Mouse (Mus musculus) neutrophil, adult 5-6 weeks (primary cell): Measurements from ENCODE around the gene Hypk. TPM values are rescaled to one million over a fixed set of nuclear protein-coding genes. Genes with fewer than 3 reads are reported as not detected.
"Not testable (repeated sequence)": the region's sequence is repeated elsewhere in the genome, so short reads cannot be mapped to it uniquely, and the experiment has no call there.

Experiments used
- ATAC-seq: fragments of 151-379, 151-347 bp; 2 replicates; pipeline ENCODE4 v1.8.0; 2017; ENCODE audit warnings: mild to moderate bottlenecking, moderate TSS enrichment; ENCODE audit not compliant: insufficient number of reproducible peaks, poor library complexity, low FRiP score, severe bottlenecking; ENCODE audit errors: extremely low read depth
- total RNA-seq: library from RNA; stranded (forward); fragments of 200-1000 nt; gene quantifications from 2 replicates; pipeline ENCODE4 v1.2.3, GENCODE M21; 2017

Gene Hypk
- total RNA-seq, 1 experiment from 2014 or later, result 98.5 TPM

DNA sequence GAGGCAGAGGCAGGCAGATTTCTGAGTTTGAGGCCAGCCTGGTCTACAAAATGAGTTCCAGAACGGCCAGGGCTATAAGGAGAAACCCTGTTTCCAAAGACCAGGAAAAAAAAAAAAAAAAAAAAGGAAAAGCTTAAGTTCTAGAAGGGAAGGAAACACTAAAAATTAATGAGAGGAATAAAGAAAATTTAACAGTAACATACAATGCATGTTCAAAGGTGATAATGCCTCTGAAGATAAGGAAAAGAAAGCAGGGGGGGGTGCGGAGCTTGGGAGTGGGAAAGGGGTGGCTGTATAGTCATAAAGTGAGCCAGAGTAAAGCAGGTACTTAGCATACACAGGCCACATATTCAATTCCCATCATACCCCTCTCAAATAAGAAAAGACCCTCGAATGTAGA, 8.0 kb upstream of the Hypk start:
- ATAC-seq, result no peak

DNA sequence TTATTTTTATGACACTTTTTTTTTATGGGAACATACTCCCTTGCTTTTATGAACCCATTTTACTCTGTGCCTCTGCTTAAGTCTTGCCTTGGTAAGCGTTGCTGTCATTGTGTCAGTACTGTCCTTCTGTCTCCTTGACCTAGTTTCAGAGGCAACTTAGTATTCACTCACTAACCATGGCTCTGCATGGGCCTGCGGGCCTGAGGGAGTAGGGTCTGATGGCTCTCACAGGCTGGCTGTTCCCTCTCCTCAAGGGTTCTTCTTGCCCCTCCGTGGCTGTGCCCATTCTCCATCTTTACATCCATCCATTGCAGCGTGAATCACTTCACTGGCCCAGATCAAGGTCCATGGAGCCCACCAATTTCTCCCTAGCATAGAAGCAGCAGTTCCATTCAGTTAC, 6.6 kb upstream of the Hypk start:
- no peak for ATAC-seq

DNA sequence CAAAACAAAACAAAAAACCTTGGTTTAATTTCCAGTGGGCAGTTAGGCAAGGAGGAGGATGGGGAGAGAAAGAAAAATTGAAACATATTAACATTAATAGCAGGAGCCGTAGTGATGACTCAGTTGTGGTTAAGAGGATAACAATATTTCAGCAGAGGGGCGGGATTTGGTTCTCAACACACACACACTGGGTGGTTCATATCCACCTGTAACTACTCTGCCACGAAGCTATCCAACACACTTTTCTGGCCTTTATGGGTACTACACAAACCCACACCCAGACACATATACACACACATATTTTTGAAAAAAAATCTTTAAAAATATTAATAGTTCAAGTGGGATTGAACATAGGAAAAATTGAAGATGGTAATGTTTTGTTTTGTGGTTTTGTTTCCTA, 6.1 kb upstream of the Hypk start:
- ATAC-seq, result no peak

DNA sequence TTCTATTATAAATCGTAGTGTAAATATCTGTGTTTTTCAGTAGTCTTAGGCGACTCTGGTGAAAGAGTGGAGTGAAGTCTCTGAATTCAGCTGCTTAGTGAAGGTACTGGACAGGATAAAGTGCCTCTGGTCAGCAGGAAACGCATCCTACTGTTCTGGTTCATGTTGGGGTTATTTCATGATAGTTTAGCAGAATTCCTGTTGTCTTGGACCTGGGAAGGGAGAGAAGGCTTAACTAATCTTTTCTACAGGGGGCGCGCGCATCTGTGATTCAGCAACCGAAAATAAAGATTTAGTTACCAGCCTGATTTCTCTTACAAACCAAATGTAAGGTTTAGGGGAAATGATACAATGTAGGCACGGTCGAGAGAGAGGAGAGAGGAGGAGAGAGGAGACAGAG, 5.0 kb upstream of the Hypk start:
- no peak for ATAC-seq

DNA sequence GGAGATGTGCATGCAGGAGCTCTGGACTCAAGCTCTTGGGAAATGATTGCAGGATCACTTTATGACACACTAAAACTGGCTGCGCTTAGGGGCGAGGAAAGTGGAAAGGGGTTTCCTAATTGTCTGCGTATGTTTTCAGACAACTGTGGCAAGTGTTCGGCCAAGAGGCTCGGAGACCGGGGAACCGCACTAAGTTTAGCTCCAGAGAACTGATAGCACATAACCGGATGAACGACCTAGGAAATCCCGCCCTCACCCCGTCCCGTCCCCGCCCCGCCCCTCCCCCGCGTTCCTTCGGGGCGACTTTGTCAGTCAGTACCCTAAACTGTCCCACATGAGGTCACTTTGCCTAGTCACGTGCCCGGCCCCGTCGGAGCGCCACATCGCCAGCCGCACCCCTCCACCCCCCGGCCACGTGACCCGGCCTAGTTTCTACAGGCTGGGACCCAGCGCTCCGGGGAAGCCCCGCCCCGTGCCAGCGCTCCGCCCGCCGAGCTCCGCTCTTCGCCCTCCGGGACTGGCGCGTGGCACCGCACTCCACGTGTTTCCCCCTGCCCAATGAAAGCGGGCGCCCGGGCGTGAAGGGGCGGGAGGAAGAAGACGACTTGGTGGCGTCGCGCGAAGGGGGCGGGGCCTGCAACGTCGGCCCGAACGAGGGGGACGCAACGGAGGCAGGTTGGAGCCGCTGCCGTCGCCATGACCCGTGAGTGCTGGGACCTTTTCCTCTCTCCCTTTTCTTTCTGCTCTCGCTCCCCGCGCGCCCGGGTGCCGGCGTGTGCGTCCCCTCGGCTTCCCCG, 4.2 kb upstream of the Hypk start, which contains the start of gene Serf2:
Serf2 (plus strand) TSS at position 457 of the 797 bp plus-strand sequence.
- peak; percentile 90 for ATAC-seq

DNA sequence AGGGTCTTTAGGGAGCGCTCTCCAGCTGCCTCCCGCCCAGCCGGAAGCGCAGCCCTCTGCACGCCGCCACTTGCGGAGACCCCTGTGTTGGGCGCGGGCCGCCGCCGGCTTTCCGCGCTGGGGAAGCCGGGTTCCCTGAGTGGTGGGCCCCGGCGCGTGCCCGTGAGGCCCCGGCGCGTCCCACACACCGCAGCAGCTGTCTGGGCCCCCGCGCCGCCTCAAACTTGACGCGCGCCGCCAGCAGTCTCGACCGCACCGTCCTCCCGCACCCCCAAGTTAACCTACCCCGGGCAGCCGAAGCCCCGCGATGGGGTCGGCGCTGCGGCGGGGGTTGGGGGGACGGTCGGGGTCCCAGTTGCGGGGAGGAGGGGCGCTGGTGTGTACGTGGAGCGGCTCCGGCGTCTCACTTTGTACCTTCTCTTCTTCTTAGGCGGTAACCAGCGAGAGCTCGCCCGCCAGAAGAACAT, 3.5 kb upstream of the Hypk start:
- no peak for ATAC-seq

DNA sequence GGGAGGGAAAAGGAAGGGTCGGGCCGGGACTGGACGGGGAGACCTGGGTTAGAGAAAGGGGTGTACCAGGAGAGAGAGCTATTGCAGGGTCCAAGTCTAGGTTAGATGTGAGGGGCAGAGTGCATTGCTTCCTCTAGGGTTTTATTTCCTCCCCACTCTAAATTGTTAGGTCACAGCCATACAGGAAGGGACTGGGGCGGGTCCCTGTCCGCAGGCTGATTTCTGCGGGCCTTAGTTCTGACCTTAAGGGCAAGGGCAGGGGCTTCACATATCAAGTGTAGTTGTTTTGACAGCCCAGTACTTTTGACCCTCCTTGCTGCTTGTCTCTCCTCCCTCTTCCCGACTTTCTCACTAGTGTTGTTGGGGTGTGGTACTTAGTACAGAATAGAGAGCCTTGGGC, 3.0 kb upstream of the Hypk start:
- ATAC-seq, result no peak

DNA sequence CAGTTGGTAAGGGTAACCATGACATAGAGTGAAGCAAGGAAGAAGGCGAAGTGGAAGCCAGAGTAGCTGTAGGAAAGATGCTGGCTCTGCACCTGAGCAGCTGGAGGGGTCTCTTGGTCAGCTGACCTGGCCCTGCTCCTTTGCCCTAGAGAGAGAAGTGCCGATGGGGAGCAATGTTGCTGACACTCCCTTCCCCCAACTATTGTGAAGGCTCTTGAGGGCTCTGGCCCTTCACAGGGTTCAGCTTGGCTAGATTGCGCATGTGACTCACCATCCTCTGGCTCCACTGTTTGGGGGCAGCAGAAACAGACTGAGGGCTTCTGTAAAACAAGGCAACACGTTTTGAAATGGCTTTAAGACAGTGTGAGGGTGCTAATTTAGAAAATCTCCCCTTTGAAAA, 729 bp upstream of the Hypk start:
- no peak for ATAC-seq

DNA sequence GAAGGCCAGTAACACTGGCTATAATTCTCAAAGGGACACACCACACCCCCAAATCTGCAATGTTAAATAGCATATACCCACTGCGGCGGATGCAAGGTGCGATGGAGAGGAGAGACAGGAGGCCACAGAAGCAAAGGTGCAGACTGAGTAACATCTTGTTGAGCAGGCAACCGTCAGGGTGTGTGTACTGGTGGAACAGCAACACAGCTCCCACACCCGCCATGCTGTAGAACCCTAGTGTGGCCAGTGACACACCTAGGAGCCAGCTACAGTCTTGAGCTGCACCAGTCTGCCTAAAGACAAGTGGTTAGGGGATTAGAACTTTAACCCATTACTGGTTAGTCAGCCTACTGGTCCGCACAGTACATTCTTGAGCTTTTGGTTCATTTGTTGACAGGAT, 827 bp downstream of the Hypk start:
- ATAC-seq, result no peak

DNA sequence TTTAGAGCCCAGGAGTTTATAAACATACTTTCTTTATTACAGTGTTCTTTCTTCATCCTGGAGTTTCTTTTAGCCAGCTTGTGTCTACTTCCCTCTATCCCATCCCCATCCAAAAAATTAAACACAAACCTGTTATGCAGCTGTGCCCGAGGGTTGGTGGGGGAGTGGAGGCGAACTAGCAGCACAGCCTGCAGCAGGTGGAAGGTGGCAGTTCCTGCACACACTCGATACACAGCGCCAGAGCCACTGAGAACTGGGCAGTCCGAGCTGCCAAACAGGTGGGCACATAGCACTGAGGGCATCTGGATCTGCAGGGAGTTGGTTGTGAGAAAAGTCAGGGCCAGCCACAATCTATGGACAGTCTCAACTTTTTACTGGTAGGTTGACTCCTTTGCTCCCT, 2.4 kb downstream of the Hypk start:
- no peak for ATAC-seq

DNA sequence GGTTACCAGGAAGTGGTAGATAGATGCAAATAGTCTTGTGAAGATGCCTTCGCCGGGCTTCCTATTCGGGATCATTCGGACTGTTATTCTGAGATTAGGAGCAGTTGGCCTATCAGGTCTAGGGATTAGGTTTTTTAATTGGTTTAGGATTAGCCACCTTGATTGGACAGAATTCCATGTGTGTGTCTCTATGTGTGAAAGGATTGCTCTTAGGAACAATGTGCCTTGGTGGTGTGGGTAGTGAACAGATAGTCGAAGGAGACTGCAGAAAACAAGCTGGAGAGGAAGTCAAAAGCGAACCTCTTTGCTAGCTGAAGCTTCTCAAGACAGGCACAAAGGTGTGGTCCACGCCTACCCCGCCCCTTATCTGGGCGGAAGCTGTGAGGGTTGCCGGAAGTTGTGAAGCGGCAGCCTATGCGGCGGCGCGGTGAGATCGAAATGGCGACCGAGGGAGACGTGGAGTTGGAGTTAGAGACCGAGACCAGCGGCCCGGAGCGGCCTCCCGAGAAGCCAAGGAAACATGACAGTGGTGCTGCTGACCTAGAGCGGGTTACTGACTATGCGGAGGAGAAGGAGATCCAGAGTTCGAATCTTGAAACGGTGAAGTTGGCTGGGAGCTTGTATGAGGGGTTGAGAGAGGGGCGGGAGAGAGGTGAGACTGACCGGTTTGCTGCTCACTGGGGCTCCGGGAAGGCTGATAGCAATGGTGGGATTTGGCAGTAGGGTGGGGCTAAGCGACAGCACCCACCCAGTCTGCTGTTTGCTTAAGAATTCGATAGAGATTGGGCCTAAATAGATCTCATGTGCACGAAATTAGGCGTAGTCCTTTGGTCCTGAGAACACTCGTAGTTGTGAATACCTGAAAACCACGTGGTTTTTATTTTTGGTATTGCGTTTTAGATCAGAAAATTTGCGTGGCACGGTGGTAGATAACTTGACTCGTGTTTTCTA, 3.9 kb downstream of the Hypk start, which contains the start of gene Serinc4:
Serinc4 (minus strand) TSS at position 90 of the 951 bp plus-strand sequence.
- ATAC-seq, result peak; percentile 98

DNA sequence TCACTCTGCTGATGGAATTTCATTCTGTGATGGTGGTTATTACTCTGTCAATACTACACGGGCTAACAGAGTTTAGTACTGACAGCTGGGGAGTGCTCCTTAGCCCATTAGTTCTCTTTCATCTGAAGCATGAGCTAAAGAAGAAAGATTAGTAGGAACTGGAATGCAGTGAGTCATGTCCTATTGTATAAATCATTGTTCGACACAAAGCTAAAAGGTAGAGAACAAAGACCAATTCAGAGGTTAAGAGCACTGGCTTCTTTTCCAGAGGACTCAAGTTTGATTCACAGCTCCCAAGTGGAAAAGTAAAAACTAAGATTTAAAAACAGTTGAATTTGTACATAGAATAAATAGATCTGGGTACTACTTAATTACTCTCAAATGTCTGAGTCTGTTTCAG, 7.0 kb downstream of the Hypk start:
- ATAC-seq, result no peak

DNA sequence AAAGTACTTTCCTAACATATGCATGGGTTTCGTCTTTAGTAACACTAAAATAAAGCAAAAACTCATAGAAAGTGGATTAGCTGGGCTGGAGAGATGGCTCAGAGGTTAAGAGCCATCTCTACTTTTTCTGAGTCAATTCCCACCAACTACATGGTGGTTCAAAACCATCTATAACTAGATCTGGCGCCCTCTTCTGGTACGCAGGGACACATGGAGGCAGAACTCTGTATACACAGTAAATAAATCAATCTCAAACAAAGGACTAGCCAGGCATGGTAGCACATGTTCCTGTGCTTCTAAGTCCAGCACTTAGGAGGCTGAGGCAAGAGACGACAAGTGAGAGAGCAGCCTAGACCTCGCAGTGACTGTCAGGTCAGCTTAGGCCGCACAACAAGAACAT, 15.9 kb downstream of the Hypk start:
- peak; percentile 35; the same call in 1 of the 2 replicates for ATAC-seq

DNA sequence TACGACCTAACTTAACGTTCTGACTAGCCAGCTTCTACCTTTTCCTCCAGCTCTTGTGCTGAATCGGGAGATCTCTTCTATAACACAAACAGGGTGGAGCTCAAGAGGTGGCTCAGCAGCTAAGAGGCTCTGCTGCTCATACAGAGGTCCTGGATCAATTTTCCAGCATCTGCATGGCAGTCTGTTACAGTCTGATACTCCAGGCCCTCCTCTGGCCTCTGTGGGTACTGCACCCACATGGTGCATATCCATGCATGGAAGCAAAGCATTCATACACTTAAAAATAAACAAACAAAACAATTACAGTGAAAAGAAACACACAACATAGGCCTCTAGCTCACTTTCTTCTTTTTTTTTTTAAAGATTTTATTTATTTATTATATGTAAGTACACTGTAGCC, 19.7 kb downstream of the Hypk start:
- not testable (repeated sequence) for ATAC-seq

DNA sequence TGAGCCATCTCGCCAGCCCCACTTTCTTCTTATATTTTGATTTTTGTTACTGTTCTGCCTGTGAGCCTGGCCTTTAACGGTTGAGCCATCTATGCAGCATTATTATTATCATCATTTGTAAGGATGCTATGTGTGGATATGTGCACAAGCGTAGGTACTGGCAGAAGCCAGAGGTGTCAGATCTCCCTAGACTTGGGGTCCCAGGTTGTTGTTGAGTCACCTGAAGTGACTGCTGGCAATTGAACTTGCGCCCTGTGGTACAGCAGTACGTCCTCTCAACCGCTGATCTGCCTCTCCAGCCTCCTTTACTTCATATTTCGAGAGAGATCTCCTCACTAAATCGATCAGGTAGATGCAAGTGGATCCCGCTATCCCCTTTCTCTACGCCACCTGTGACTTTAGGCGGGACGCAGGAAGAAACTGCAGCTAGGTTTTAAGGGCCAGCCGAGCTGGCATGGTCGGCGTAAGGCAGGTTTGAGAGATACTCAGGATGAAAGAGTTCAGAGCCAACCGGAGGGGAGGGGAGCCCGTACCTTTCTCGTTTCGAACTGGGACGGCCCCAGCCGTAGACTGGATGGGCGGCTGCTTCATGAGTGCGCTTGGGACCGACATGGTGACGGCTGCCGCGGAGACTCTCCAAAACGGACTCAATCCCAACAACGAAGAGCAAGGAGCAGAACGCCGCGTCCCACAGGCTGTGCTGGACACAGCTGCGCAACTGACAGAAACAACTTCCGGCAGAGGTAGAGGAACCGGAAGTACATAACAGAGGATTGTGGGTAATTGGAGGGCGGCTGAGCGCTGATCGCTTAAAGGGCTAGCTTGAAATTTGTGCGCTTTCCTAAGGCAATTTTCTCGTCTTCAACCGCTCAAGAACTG, 20.4 kb downstream of the Hypk start, which contains the start of gene Mfap1b:
Mfap1b (minus strand) TSS at position 767 of the 879 bp plus-strand sequence.
- ATAC-seq, result peak; percentile 97

DNA sequence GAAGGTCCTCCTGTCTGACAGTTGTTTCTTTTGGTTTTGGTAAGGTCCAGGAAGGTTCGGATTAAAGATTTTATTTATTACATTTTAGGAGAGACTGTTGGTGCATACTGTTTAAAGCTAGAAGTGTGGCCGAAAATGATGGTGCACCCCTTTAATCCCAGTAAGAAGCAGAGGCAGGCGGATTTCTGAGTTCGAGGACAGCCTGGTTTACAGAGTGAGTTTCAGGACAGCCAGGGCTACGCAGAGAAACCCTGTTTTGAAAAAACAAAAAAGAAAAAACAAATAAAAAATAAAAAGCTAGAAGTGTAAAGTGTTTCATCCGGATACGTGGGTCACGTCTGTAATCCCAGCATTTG, 21.1 kb downstream of the Hypk start:
- ATAC-seq, result no peak

DNA sequence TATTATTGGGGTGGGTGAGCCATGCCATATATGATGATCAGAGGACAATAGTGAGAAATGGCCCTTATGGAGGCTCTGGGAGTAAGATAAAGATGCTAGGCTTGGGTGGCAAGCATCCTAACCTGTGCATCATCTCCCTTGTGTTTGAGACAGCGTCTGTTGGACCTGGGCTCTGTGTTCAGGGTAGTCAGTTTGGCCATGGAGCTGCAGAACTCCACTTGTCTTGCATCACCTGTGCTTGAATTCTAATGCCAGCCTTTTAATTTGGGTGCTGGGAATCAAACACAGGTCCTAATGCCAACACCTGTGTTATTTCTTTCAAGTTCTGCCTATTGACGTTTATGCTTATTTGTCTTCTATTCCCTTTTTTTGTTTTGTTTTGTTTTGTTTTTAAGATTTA, 22.2 kb downstream of the Hypk start:
- ATAC-seq, result not testable (repeated sequence)

DNA sequence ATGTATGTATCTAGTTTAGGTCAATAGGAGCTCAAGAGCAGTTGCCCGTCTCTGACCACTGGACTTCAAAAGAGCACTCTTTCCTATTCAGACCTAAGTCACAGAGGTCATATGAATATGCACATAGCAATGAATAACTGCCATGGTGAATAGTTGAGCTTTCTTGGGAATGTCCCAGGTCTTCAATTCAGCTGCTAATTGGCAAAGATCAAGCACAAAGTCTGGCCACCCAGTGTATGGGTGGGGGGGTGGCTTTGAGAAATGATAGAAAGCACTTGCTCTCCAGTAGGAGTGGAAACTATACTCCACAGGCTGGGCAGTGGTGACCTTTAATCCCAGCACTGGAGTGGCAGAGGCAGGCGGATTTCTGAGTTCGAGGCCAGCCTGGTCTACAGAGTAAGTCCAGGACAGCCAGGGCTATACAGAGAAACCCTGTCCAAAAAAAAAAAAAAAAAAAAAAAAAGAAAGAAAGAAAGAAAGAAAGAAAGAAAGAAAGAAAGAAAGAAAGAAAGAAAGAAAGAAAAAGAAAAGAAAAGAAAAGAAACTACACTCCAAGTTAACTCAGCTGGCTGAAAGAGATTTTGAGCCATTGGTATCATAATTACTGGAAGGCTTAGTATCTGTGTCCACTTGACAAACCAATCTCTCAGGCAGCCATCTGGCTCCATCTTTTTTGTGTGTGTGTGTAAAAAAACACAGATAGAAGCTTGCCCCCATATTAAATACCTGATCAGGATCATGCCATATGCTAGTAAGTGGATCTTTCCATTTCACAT, 24.6 kb downstream of the Hypk start:
- no peak for ATAC-seq
